Mouse (Mus musculus) bone marrow, adult 2 months (tissue): ENCODE results near the gene Tenm4.

Source experiments
- CTCF ChIP-seq: fragments of 200-500 bp; IDR thresholded peaks from 2 replicates; pipeline ENCODE4 v1.5.1; 2011; ENCODE audit warnings: low read length, control low read depth; ENCODE audit not compliant: control insufficient read depth, insufficient read depth
- POLR2A ChIP-seq: fragments of 200-500 bp; IDR thresholded peaks from 2 replicates; pipeline ENCODE4 v1.6.1; 2011; ENCODE audit warnings: low read depth, mild to moderate bottlenecking, control low read depth, low read length, borderline replicate concordance; ENCODE audit not compliant: control insufficient read depth

DNA sequence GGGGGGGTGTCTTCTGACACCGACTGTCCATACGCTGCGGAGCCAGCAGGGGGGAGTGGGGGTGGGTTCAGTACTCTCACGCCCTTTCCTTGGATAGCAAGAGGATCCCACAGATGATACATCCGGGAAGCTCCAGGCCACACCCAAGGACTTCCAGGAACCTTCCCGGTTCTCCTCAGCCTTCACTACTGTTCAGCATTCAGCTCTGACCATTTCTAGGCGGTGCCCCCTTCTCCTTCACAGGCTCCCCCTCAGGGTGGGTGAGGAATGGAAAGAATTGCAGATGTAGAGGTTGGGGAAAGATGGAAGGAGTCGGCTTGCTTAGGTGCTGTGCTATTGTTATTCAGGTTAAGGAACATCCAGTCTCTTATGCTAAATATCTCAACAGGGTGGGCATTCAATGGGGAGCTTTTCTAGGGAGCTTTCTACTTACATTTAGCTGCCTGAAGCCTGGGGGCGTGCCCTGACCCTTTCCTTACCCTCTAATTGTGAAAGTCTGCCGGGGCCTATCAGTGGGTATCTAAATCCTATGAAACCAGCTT is 33.8 kb downstream of the Tenm4 start:
- TF ChIP-seq CTCF: no peak
- TF ChIP-seq POLR2A: no peak
